In genomic region chr9:23035306-23035705, GRCm38 (mm10) we compare ENCODE assay signal across 19 mouse cellular contexts.
DNase-seq lines count a peak whose midpoint lies in the region; ATAC-seq and TF ChIP-seq lines count a peak whose summit lies in the region.
"Had no signal": no experiment of that assay in that cellular context is flagged by ENCODE, and none has a peak within 500 bp of the region (broad histone marks: within the 10 kb centered on the region; RNA-seq: fewer than 3 reads in every experiment).

No protein-coding gene starts in this region.

- TF ChIP-seq POLR2A in lung, adult 2 months (IDR thresholded peaks at IDR 0.05; ENCODE audit: borderline replicate concordance, extremely low read depth, low read depth, low read length): no peak

- no peaks in the 10 kb centered on the region for H3K9me3 ChIP-seq in heart, embryonic 12.5 days (replicated peaks)
- H3K9me3 ChIP-seq in lung, embryonic 16.5 days (ENCODE audit: control insufficient read depth, low read length): no peaks in the 10 kb centered on the region
- no peaks in the 10 kb centered on the region for H3K9me3 ChIP-seq in heart, embryonic 13.5 days
- H3K9me3 ChIP-seq: hindbrain, embryonic 10.5 days; liver, embryonic 13.5 days; midbrain, embryonic 13.5 days; neural tube, embryonic 13.5 days had no signal

- peaks cover 31% of the 10 kb centered on the region for H3K4me1 ChIP-seq in heart, embryonic 12.5 days (replicated peaks)
- peaks cover 16% of the 10 kb centered on the region for H3K4me1 ChIP-seq in lung, embryonic 16.5 days (replicated peaks; ENCODE audit: control insufficient read depth, insufficient read depth, low read length)
- no peaks in the 10 kb centered on the region for H3K4me1 ChIP-seq in lung, adult 2 months (ENCODE audit: control insufficient read depth, insufficient read depth, low read length)
- H3K4me1 ChIP-seq in brown adipose tissue, adult 24 weeks (ENCODE audit: control insufficient read depth, insufficient read depth, insufficient read length, low read length): peaks cover 25% of the 10 kb centered on the region
- H3K4me1 ChIP-seq in heart, embryonic 13.5 days: peaks cover 33% of the 10 kb centered on the region

- peak overlapping the region; percentile 74 for H3K4me2 ChIP-seq in heart, embryonic 12.5 days
- no peak overlapping the region for H3K4me2 ChIP-seq in lung, embryonic 16.5 days (ENCODE audit: low read depth, low read length)
- peak overlapping the region; percentile 76 for H3K4me2 ChIP-seq in heart, embryonic 13.5 days
- H3K4me2 ChIP-seq: liver, embryonic 13.5 days had no signal

- H3K4me3 ChIP-seq in heart, embryonic 12.5 days: no peak overlapping the region
- H3K4me3 ChIP-seq in lung, embryonic 16.5 days (ENCODE audit: low read length): no peak overlapping the region
- no peak overlapping the region for H3K4me3 ChIP-seq in lung, adult 2 months (replicated peaks; ENCODE audit: extremely low read depth, low read depth, low read length)
- peak overlapping the region; percentile 51; the same call in 1 of the 2 replicates for H3K4me3 ChIP-seq in brown adipose tissue, adult 24 weeks (ENCODE audit: insufficient read depth, low read depth, low read length)
- H3K4me3 ChIP-seq in heart, embryonic 13.5 days: no peak overlapping the region
- H3K4me3 ChIP-seq: liver, embryonic 13.5 days; neural tube, embryonic 13.5 days had no signal

- intact Hi-C loops in heart, postnatal 10 days (cut with DNase I): no loop called here

- H3K27ac ChIP-seq in heart, embryonic 12.5 days (ENCODE audit: poor library complexity, severe bottlenecking): no peak overlapping the region
- no peak overlapping the region for H3K27ac ChIP-seq in lung, embryonic 16.5 days (ENCODE audit: low read length)
- peak overlapping the region; percentile 69 for H3K27ac ChIP-seq in brown adipose tissue, adult 24 weeks (replicated peaks; ENCODE audit: low read depth, low read length)
- no peak overlapping the region for H3K27ac ChIP-seq in heart, embryonic 13.5 days (replicated peaks)
- H3K27ac ChIP-seq: hindbrain, postnatal 0 days; liver, embryonic 13.5 days; midbrain, embryonic 13.5 days; neural tube, embryonic 13.5 days had no signal

- 18% methylated on average over 6 of the region's 6 CpGs for WGBS in heart, embryonic 12.5 days
- WGBS in lung, embryonic 16.5 days: 61% methylated on average over 6 of the region's 6 CpGs
- WGBS in lung, adult 2 months: 50% methylated on average over 6 of the region's 6 CpGs
- WGBS in heart, embryonic 13.5 days: 31% methylated on average over 6 of the region's 6 CpGs

- no peak for TF ChIP-seq CTCF in lung, adult 2 months (IDR thresholded peaks at IDR 0.05; ENCODE audit: insufficient read depth, low read length)

- no peak for DNase-seq in heart, postnatal 10 days
- no peak for DNase-seq in lung, adult 2 months
- DNase-seq in urinary bladder, postnatal 10 days (ENCODE audit: low spot score): no peak
- DNase-seq: adrenal gland, postnatal 10 days; cerebellum, adult 9-11 months; liver, embryonic 13.5 days; lung, postnatal 36 days; thymus, postnatal 25 days had no signal

- H3K27me3 ChIP-seq in heart, embryonic 12.5 days (replicated peaks): no peaks in the 10 kb centered on the region
- no peaks in the 10 kb centered on the region for H3K27me3 ChIP-seq in lung, embryonic 16.5 days (ENCODE audit: control insufficient read depth, insufficient read depth, low read depth, low read length)
- peaks cover 24% of the 10 kb centered on the region; the same call in 1 of the 2 replicates for H3K27me3 ChIP-seq in heart, embryonic 13.5 days (replicated peaks)

- no peak for ATAC-seq in heart, embryonic 12.5 days (ENCODE audit: insufficient number of reproducible peaks, low FRiP score)
- peak; percentile 39; the same call in 1 of the 2 replicates for ATAC-seq in lung, embryonic 16.5 days (ENCODE audit: low read depth)
- no peak for ATAC-seq in heart, embryonic 13.5 days (ENCODE audit: extremely low read depth, insufficient number of reproducible peaks, low FRiP score, low TSS enrichment)
- ATAC-seq: activated CD4-positive, CD25-positive, alpha-beta regulatory T cell, adult 4 months; forebrain, embryonic 16.5 days; hindbrain, postnatal 0 days; Patski had no signal

- no peaks in the 10 kb centered on the region for H3K36me3 ChIP-seq in heart, embryonic 12.5 days
- no peaks in the 10 kb centered on the region for H3K36me3 ChIP-seq in lung, embryonic 16.5 days (ENCODE audit: control insufficient read depth, insufficient read depth, low read length)
- H3K36me3 ChIP-seq in heart, embryonic 13.5 days: no peaks in the 10 kb centered on the region
- H3K36me3 ChIP-seq: hindbrain, embryonic 10.5 days; liver, embryonic 13.5 days; midbrain, embryonic 13.5 days; neural tube, embryonic 13.5 days had no signal

- H3K9ac ChIP-seq in heart, embryonic 12.5 days: no peak overlapping the region
- H3K9ac ChIP-seq in lung, embryonic 16.5 days (ENCODE audit: low read length): no peak overlapping the region
- H3K9ac ChIP-seq in heart, embryonic 13.5 days: no peak overlapping the region
- H3K9ac ChIP-seq: liver, embryonic 13.5 days had no signal
